Mouse (Mus musculus): Measurements from ENCODE around the gene Specc1. TPM values are rescaled to one million over a fixed set of nuclear protein-coding genes. Genes with fewer than 3 reads are reported as not detected.
A peak's percentile ranks its signal among the peaks of the same experiment; 100 is the strongest.

The Specc1 gene
- 15.7 and 17.5 TPM in 2 replicates for polyA plus RNA-seq (2016; fragmentation: Nextera tagmentation; extraction: Ambion mirVana)

DNA sequence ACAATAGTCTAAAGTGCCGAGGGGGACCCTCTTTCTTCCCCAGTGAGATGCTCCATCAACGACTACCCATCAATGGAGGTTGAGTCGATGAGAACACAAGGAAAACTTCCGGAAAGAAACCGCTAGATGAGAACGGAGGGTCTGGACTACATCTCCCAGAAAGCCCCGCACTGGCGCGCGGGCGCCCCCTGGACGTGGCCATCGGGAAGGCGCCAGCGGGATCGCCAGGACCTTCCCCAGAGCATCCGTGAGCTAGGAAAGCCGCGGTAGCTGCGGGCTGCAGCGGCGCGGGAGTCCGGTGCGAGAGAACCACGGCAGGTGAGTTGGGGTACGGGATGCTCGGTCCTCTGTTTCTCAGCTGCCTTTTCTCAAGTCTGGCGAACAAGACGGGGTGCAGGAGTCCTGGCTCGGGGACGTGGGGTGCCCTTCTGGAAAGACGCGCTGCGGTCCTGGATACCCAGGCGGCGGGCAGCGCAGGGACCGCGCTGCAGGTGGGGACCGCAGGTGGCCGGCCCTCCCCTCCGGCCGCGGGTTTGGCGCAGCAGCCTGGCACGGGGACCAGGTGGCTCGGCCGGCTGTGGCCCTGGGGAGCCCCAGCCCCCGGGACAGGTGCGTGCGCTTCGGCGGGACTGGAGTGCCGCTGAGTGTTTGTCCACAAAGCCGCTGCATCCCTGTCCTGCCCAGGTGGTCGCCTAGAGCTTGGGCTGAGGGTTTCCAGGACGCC lies at the start of gene Specc1:
Gene Specc1, plus strand, starts transcription at position 192 of the 724 bp plus-strand sequence.
- Histone ChIP-seq H3K4me1 (no peaks in the 10 kb centered on the region; the same call in 1 of the 2 replicates), H3K9ac (peak within 1 kb of the TSS; percentile 68), H3K27me3 (peaks cover 26% of the 10 kb centered on the region), H3K27ac (no peak within 1 kb of the TSS), H3K36me3 (replicated peaks) (no peaks in the 10 kb centered on the region), H3K4me2 (peak within 1 kb of the TSS; percentile 100), H3K9me3 (no peaks in the 10 kb centered on the region), H3K4me3 (replicated peaks) (peak within 1 kb of the TSS; percentile 72)
- under 1% methylated on average over 54 of the region's 58 CpGs for WGBS
- ATAC-seq (ENCODE audit: low FRiP score): peak; percentile 95

GRCm38 (mm10) chr11:61908315-61908714 lies 48.2 kb upstream of the Specc1 start:
- H3K27me3 ChIP-seq: no peaks in the 10 kb centered on the region
- ATAC-seq (ENCODE audit: low FRiP score): no peak
- peaks cover 59% of the 10 kb centered on the region for H3K36me3 ChIP-seq (replicated peaks)
- H3K9ac ChIP-seq: no peak overlapping the region
- H3K4me2 ChIP-seq: no peak overlapping the region
- H3K27ac ChIP-seq: no peak overlapping the region
- no peak overlapping the region for H3K4me3 ChIP-seq (replicated peaks)
- H3K9me3 ChIP-seq: no peaks in the 10 kb centered on the region
- no peaks in the 10 kb centered on the region for H3K4me1 ChIP-seq

- Histone ChIP-seq H3K27ac (no peak overlapping the region), H3K4me3 (replicated peaks) (no peak overlapping the region), H3K4me1 (no peaks in the 10 kb centered on the region), H3K9me3 (no peaks in the 10 kb centered on the region), H3K27me3 (no peaks in the 10 kb centered on the region), H3K9ac (no peak overlapping the region), H3K36me3 (replicated peaks) (peaks cover 13% of the 10 kb centered on the region), H3K4me2 (no peak overlapping the region)
- WGBS: 98% methylated on average over 3 of the region's 3 CpGs
- no peak for ATAC-seq (ENCODE audit: low FRiP score)
Measured at GRCm38 (mm10) chr11:61919702-61920101, 36.9 kb upstream of the Specc1 start.

GRCm38 (mm10) chr11:61923309-61923708 lies 33.3 kb upstream of the Specc1 start:
- H3K27me3 ChIP-seq: no peaks in the 10 kb centered on the region

GRCm38 (mm10) chr11:61929323-61930097 lies 27.1 kb upstream of the Specc1 start:
- Histone ChIP-seq H3K9ac (peak overlapping the region; percentile 92), H3K27me3 (no peaks in the 10 kb centered on the region), H3K9me3 (no peaks in the 10 kb centered on the region), H3K27ac (peak overlapping the region; percentile 95), H3K4me2 (peak overlapping the region; percentile 71), H3K4me1 (peaks cover 19% of the 10 kb centered on the region), H3K36me3 (replicated peaks) (no peaks in the 10 kb centered on the region), H3K4me3 (replicated peaks) (peak overlapping the region; percentile 88)
- WGBS: 2% methylated on average over 47 of the region's 47 CpGs
- no peak; the same call in 1 of the 2 replicates for ATAC-seq (ENCODE audit: low FRiP score)

More at GRCm38 (mm10) chr11:61923309-61923708, 33.3 kb upstream of the Specc1 start:
- no peak overlapping the region for H3K4me3 ChIP-seq (replicated peaks)
- H3K4me2 ChIP-seq: no peak overlapping the region
- no peak for ATAC-seq (ENCODE audit: low FRiP score)
- no peaks in the 10 kb centered on the region for H3K36me3 ChIP-seq (replicated peaks)
- no peaks in the 10 kb centered on the region for H3K9me3 ChIP-seq
- H3K27ac ChIP-seq: no peak overlapping the region
- WGBS: 91% methylated on average over 1 of the region's 1 CpGs
- peaks cover 3% of the 10 kb centered on the region; the same call in 1 of the 2 replicates for H3K4me1 ChIP-seq
- H3K9ac ChIP-seq: no peak overlapping the region

DNA sequence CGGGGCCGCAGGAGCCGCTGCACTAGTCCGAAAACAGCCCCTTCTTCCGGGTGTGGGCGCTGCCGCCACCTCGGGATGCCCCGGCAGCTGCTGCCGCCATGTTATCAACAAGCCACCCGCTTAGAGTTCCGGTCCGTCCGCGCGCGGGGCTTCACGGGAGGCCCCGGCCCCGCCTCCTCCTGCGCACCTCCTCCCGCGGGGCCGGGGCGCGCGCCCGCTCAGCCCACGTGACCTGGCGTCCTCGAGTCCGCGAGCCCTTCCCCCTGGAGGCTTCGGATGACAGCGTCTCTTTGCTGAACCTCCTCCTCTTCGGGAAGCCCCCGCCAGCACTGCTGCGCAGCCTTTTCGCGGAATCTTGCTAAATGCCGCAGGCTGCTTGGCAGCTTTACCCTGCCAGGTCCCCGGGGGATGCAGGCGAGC lies 26.5 kb upstream of the Specc1 start, which contains the start of gene Akap10:
Gene Akap10, minus strand, starts transcription at position 155 of the 420 bp plus-strand sequence.
- H3K4me3 ChIP-seq (replicated peaks): peak within 1 kb of the TSS; percentile 88
- H3K4me2 ChIP-seq: peak within 1 kb of the TSS; percentile 71
- 0% methylated on average over 42 of the region's 43 CpGs for whole genome bisulfite sequencing
- H3K27ac ChIP-seq: peak within 1 kb of the TSS; percentile 95
- H3K36me3 ChIP-seq (replicated peaks): no peaks in the 10 kb centered on the region
- H3K4me1 ChIP-seq: peaks cover 19% of the 10 kb centered on the region
- H3K9me3 ChIP-seq: no peaks in the 10 kb centered on the region
- peak within 1 kb of the TSS; percentile 92 for H3K9ac ChIP-seq
- no peaks in the 10 kb centered on the region for H3K27me3 ChIP-seq
- peak; percentile 95 for ATAC-seq (ENCODE audit: low FRiP score)

- peak overlapping the region; percentile 92 for H3K9ac ChIP-seq
- H3K9me3 ChIP-seq: no peaks in the 10 kb centered on the region
- peak overlapping the region; percentile 88 for H3K4me3 ChIP-seq (replicated peaks)
- peaks cover 19% of the 10 kb centered on the region for H3K4me1 ChIP-seq
- peak overlapping the region; percentile 95 for H3K27ac ChIP-seq
- peak overlapping the region; percentile 71 for H3K4me2 ChIP-seq
- 18% methylated on average over 11 of the region's 11 CpGs for WGBS
- H3K36me3 ChIP-seq (replicated peaks): no peaks in the 10 kb centered on the region
- ATAC-seq (ENCODE audit: low FRiP score): peak; percentile 21; the same call in 1 of the 2 replicates
- no peaks in the 10 kb centered on the region for H3K27me3 ChIP-seq
Measured at GRCm38 (mm10) chr11:61930640-61931586, 25.6 kb upstream of the Specc1 start.

GRCm38 (mm10) chr11:61937761-61938160 lies 18.8 kb upstream of the Specc1 start:
- Histone ChIP-seq H3K36me3 (replicated peaks) (no peaks in the 10 kb centered on the region), H3K27me3 (no peaks in the 10 kb centered on the region), H3K4me3 (replicated peaks) (no peak overlapping the region), H3K27ac (no peak overlapping the region), H3K9ac (no peak overlapping the region), H3K4me2 (no peak overlapping the region), H3K4me1 (no peaks in the 10 kb centered on the region), H3K9me3 (no peaks in the 10 kb centered on the region)
- ATAC-seq (ENCODE audit: low FRiP score): no peak
- WGBS: 81% methylated on average over 1 of the region's 1 CpGs

GRCm38 (mm10) chr11:61942903-61943302 lies 13.7 kb upstream of the Specc1 start:
- H3K4me3 ChIP-seq (replicated peaks): no peak overlapping the region
- H3K9ac ChIP-seq: no peak overlapping the region
- no peaks in the 10 kb centered on the region for H3K4me1 ChIP-seq
- H3K27ac ChIP-seq: no peak overlapping the region
- H3K27me3 ChIP-seq: no peaks in the 10 kb centered on the region
- H3K36me3 ChIP-seq (replicated peaks): no peaks in the 10 kb centered on the region
- 88% methylated on average over 2 of the region's 2 CpGs for whole genome bisulfite sequencing
- no peaks in the 10 kb centered on the region for H3K9me3 ChIP-seq
- no peak for ATAC-seq (ENCODE audit: low FRiP score)
- H3K4me2 ChIP-seq: no peak overlapping the region

- no peak overlapping the region for H3K27ac ChIP-seq
- H3K27me3 ChIP-seq: no peaks in the 10 kb centered on the region
- H3K4me2 ChIP-seq: no peak overlapping the region
- 83% methylated on average over 9 of the region's 9 CpGs for WGBS
- H3K36me3 ChIP-seq (replicated peaks): no peaks in the 10 kb centered on the region
- no peaks in the 10 kb centered on the region for H3K9me3 ChIP-seq
- H3K9ac ChIP-seq: no peak overlapping the region
- no peak overlapping the region for H3K4me3 ChIP-seq (replicated peaks)
- H3K4me1 ChIP-seq: no peaks in the 10 kb centered on the region
- ATAC-seq (ENCODE audit: low FRiP score): no peak
Measured at GRCm38 (mm10) chr11:61944417-61944816, 12.1 kb upstream of the Specc1 start.

- no peak overlapping the region for H3K27ac ChIP-seq
- H3K4me2 ChIP-seq: no peak overlapping the region
- no peaks in the 10 kb centered on the region for H3K4me1 ChIP-seq
- no peaks in the 10 kb centered on the region for H3K27me3 ChIP-seq
- 97% methylated on average over 4 of the region's 4 CpGs for WGBS
- H3K9ac ChIP-seq: no peak overlapping the region
- H3K36me3 ChIP-seq (replicated peaks): no peaks in the 10 kb centered on the region
- no peak overlapping the region for H3K4me3 ChIP-seq (replicated peaks)
- ATAC-seq (ENCODE audit: low FRiP score): no peak
- no peaks in the 10 kb centered on the region for H3K9me3 ChIP-seq
Measured at GRCm38 (mm10) chr11:61946608-61947007, 10.0 kb upstream of the Specc1 start.
